Mouse (Mus musculus): ENCODE data around the gene Mef2b.

DNA sequence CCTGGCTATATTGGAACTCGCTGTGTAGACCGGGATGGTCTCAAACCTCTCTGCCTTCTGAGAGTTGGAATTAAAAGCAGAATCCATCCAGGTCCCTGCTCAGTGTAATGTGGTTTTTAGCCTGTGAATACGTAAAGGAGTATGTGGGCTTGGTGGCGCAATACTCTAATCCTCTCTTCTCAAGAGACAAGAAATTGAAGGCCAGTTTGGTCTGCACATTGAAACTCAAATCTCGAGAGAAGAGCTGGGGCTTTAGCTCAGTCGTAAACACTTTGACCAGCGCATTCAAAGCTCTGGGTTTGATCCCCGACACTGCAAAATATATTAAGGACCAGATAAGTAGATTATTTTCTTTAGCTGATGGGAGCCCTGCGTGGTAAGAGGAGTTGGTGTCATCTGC, 470 bp downstream of the Mef2b start:
- TF ChIP-seq POLR2A (IDR thresholded peaks at IDR 0.05; ENCODE audit: insufficient read length, low read depth): no peak
- no peak for TF ChIP-seq MAX (IDR thresholded peaks at IDR 0.05; ENCODE audit: low read depth)
- TF ChIP-seq MYOD1 (IDR thresholded peaks at IDR 0.05; ENCODE audit: control insufficient read depth in 1 of 3, insufficient read length in 2 of 3, low read depth in 2 of 3): no peak
- TF ChIP-seq POLR2AphosphoS2 (IDR thresholded peaks at IDR 0.05; ENCODE audit: insufficient read length, low read depth): no peak
- TF ChIP-seq MYOG (IDR thresholded peaks at IDR 0.05; ENCODE audit: control insufficient read depth in 1 of 3, insufficient read depth in 1 of 3, insufficient read length in 2 of 3, low read depth in 2 of 3): no peak
- no peak for TF ChIP-seq USF1 (IDR thresholded peaks at IDR 0.05; ENCODE audit: low read depth)
- no peak for TF ChIP-seq E2F4 (IDR thresholded peaks at IDR 0.05; ENCODE audit: insufficient read depth)
- no peak for TF ChIP-seq CEBPB (IDR thresholded peaks at IDR 0.05; ENCODE audit: insufficient read depth, poor library complexity, severe bottlenecking)
- no peak for TF ChIP-seq TCF12 (IDR thresholded peaks at IDR 0.05; ENCODE audit: insufficient read depth, poor library complexity, severe bottlenecking)

Data from myocyte (in vitro differentiated cells).